Mouse (Mus musculus) stomach, embryonic 14.5 days (tissue): ENCODE measurements around the gene Kif24. TPM values are rescaled to one million over a fixed set of nuclear protein-coding genes. Genes with fewer than 3 reads are reported as not detected.

ENCODE experiments used
- ATAC-seq: fragments of 200-750 bp; cut with Nextera tagmentation; 2 replicates; pipeline ENCODE4 v1.8.0; 2017; ENCODE audit warnings: low read depth, moderate TSS enrichment; ENCODE audit not compliant: insufficient number of reproducible peaks, insufficient read depth, low FRiP score
- H3K27ac ChIP-seq: fragments of 300-500 bp; sonication (generic); 2 replicates; pipeline ENCODE4 v1.5.1; 2014; ENCODE audit warnings: mild to moderate bottlenecking, low read length, moderate library complexity, mixed read lengths
- H3K27me3 ChIP-seq: fragments of 300-500 bp; sonication (generic); 2 replicates; pipeline ENCODE4 v1.6.1; 2014; ENCODE audit warnings: low read length, control low read depth, mixed read lengths; ENCODE audit not compliant: control insufficient read depth, insufficient read depth
- H3K36me3 ChIP-seq: fragments of 300-500 bp; sonication (generic); 2 replicates; pipeline ENCODE4 v1.6.1; 2014; ENCODE audit warnings: mild to moderate bottlenecking, control low read depth, low read length, moderate library complexity, mixed read lengths; ENCODE audit not compliant: control insufficient read depth, insufficient read depth
- H3K4me1 ChIP-seq: fragments of 300-500 bp; sonication (generic); 2 replicates; pipeline ENCODE4 v1.6.1; 2014; ENCODE audit warnings: low read length, control low read depth, mixed read lengths; ENCODE audit not compliant: control insufficient read depth, insufficient read depth
- H3K4me2 ChIP-seq: fragments of 300-500 bp; sonication (generic); replicated peaks from 2 replicates; pipeline ENCODE4 v1.6.1; 2014; ENCODE audit warnings: low read depth, low read length, control low read depth
- H3K4me3 ChIP-seq: fragments of 300-500 bp; sonication (generic); 2 replicates; pipeline ENCODE4 v1.5.1; 2014; ENCODE audit warnings: low read depth, low read length, control low read depth
- H3K9ac ChIP-seq: fragments of 300-500 bp; sonication (generic); replicated peaks from 2 replicates; pipeline ENCODE4 v1.6.1; 2014; ENCODE audit warnings: low read depth, mild to moderate bottlenecking, control low read depth, low read length, moderate library complexity, mixed read lengths
- H3K9me3 ChIP-seq: fragments of 300-500 bp; sonication (generic); 2 replicates; pipeline ENCODE4 v1.6.1; 2016; ENCODE audit warnings: low read depth, low read length, control low read depth; ENCODE audit not compliant: control insufficient read depth
- WGBS: fragments of 180-500 bp; shearing (Covaris S2); extraction: QIAGEN DNeasy Blood & Tissue Kit; methylation state at CpG from one replicate; pipeline ENCODE4 v1.1.7; 2014; 5-methylcytosine and 5-hydroxymethylcytosine counted together
- polyA plus RNA-seq: library from polyadenylated mRNA; unstranded; fragments of >200 nt; fragmentation: Nextera tagmentation; extraction: Ambion mirVana; gene quantifications from 2 replicates; pipeline ENCODE4 v1.2.1, GENCODE M21; 2014

The Kif24 gene
- polyA plus RNA-seq, 1 experiment from 2014 or later, result 7.4 TPM

DNA sequence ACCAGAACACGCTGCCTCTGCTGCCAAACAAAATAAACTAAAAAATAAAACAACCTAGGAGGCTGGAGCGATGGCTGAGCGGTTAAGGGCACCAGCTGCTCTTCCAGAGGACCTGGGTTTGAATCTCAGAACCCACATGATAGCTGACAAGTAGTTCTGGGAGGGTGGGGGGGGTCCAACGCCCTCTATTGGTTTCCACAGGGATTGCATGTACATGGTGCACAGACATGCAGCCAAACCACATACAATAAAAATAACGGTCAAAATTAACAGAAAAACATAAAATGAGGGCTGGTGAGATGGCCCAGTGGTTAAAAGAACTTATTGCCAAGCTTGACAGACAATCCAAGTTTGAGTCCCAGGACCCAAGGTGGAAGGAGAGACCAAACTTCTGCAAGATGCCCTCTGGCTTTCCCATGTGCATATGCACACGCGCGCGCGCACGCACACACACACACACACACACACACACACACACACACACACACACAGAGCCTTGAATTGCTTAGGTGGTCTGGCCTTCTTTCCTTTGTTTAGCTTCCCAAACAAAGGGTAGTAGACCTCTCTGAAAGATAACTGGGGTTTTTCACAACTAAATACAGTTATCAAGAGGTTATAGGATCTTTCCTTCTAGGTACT is 123.7 kb downstream of the Kif24 start:
- no peak for ATAC-seq
- Histone ChIP-seq H3K9ac (no peak overlapping the region), H3K27ac (no peak overlapping the region), H3K9me3 (no peaks in the 10 kb centered on the region), H3K36me3 (no peaks in the 10 kb centered on the region), H3K4me3 (no peak overlapping the region), H3K4me1 (no peaks in the 10 kb centered on the region), H3K4me2 (no peak overlapping the region), H3K27me3 (no peaks in the 10 kb centered on the region)
- 80% methylated on average over 11 of the region's 11 CpGs for WGBS

Other genes with a start within 250 kb of the Kif24 start
- 59.9 and 61.3 TPM in 2 replicates for gene Ubap2, start 189.7 kb downstream of the Kif24 start, polyA plus RNA-seq
- 40.0 and 41.6 TPM in 2 replicates for gene Dcaf12, start 150.0 kb downstream of the Kif24 start, polyA plus RNA-seq
- gene Ubap1, start 115.9 kb downstream of the Kif24 start, polyA plus RNA-seq, result 53.6 and 54.8 TPM in 2 replicates
- gene Nudt2, start 264 bp upstream of the Kif24 start, polyA plus RNA-seq, result 47.7 and 50.6 TPM in 2 replicates
- 4.6 and 4.8 TPM in 2 replicates for gene AI464131, start 38.2 kb upstream of the Kif24 start, polyA plus RNA-seq
- 0.98 and 1.8 TPM in 2 replicates for gene 1110017D15Rik, start 52.4 kb upstream of the Kif24 start, polyA plus RNA-seq
- 3.9 and 4.0 TPM in 2 replicates for gene Fam219a, start 104.7 kb upstream of the Kif24 start, polyA plus RNA-seq
- 4.8 TPM in 2 replicates for gene Dnaic1, start 104.9 kb upstream of the Kif24 start, polyA plus RNA-seq
- 30.7 and 30.9 TPM in 2 replicates for gene Enho, start 175.4 kb upstream of the Kif24 start, polyA plus RNA-seq
- 9.3 and 11.3 TPM in 2 replicates for gene Cntfr, start 232.2 kb upstream of the Kif24 start, polyA plus RNA-seq
- 162 TPM in 2 replicates for gene Il11ra1, start 235.1 kb upstream of the Kif24 start, polyA plus RNA-seq
- 65.3 and 71.5 TPM in 2 replicates for gene Rpp25l, start 248.6 kb upstream of the Kif24 start, polyA plus RNA-seq